Mouse (Mus musculus) splenic B cell, adult 2 months (primary cell): Measurements from ENCODE around the gene Slc41a3.
A peak's percentile ranks its signal among the peaks of the same experiment; 100 is the strongest.

ENCODE experiments used
- DNase-seq: peaks from one replicate; pipeline ENCODE4 v3.0.0-alpha.2; 2011; ENCODE audit warnings: low read depth, low spot score
- H3K27me3 ChIP-seq: 2 replicates; pipeline ENCODE4 v1.6.1; 2012; ENCODE audit warnings: mild to moderate bottlenecking, low read length, moderate library complexity, mixed read lengths; ENCODE audit not compliant: control insufficient read depth, poor library complexity, insufficient read depth, severe bottlenecking
- H3K36me3 ChIP-seq: 2 replicates; pipeline ENCODE4 v1.6.1; 2012; ENCODE audit warnings: mild to moderate bottlenecking, low read length, moderate library complexity, mixed read lengths; ENCODE audit not compliant: control insufficient read depth, poor library complexity, insufficient read depth, severe bottlenecking

Gene Slc41a3

GRCm38 (mm10) chr6:90607196-90607595 is 2.7 kb downstream of the Slc41a3 start:
- DNase-seq = peak; percentile 85
- Histone ChIP-seq H3K36me3 (no peaks in the 10 kb centered on the region), H3K27me3 (no peaks in the 10 kb centered on the region)

GRCm38 (mm10) chr6:90608186-90608585 is 3.7 kb downstream of the Slc41a3 start:
- Histone ChIP-seq H3K27me3 (no peaks in the 10 kb centered on the region), H3K36me3 (no peaks in the 10 kb centered on the region)
- DNase-seq = no peak

- H3K36me3 ChIP-seq = no peaks in the 10 kb centered on the region
- DNase-seq = no peak
- H3K27me3 ChIP-seq = no peaks in the 10 kb centered on the region
Measured at GRCm38 (mm10) chr6:90610248-90610647, 5.7 kb downstream of the Slc41a3 start.

- no peak for DNase-seq
- H3K36me3 ChIP-seq = no peaks in the 10 kb centered on the region
Measured at GRCm38 (mm10) chr6:90613277-90613676, 8.8 kb downstream of the Slc41a3 start.

GRCm38 (mm10) chr6:90615362-90615761 is 10.8 kb downstream of the Slc41a3 start:
- no peak for DNase-seq
- no peaks in the 10 kb centered on the region for H3K27me3 ChIP-seq
- no peaks in the 10 kb centered on the region for H3K36me3 ChIP-seq

More at GRCm38 (mm10) chr6:90613277-90613676, 8.8 kb downstream of the Slc41a3 start:
- H3K27me3 ChIP-seq = no peaks in the 10 kb centered on the region

- no peak for DNase-seq
- Histone ChIP-seq H3K27me3 (no peaks in the 10 kb centered on the region), H3K36me3 (no peaks in the 10 kb centered on the region)
Measured at GRCm38 (mm10) chr6:90615991-90616390, 11.5 kb downstream of the Slc41a3 start.

GRCm38 (mm10) chr6:90616481-90616880 is 12.0 kb downstream of the Slc41a3 start:
- H3K36me3 ChIP-seq = no peaks in the 10 kb centered on the region
- no peak for DNase-seq

GRCm38 (mm10) chr6:90618274-90618673 is 13.7 kb downstream of the Slc41a3 start:
- no peaks in the 10 kb centered on the region for H3K36me3 ChIP-seq
- DNase-seq = no peak

More at GRCm38 (mm10) chr6:90616481-90616880, 12.0 kb downstream of the Slc41a3 start:
- no peaks in the 10 kb centered on the region for H3K27me3 ChIP-seq

GRCm38 (mm10) chr6:90618821-90619636 is 14.5 kb downstream of the Slc41a3 start:
- Histone ChIP-seq H3K36me3 (no peaks in the 10 kb centered on the region), H3K27me3 (no peaks in the 10 kb centered on the region)
- DNase-seq = no peak

More at GRCm38 (mm10) chr6:90618274-90618673, 13.7 kb downstream of the Slc41a3 start:
- no peaks in the 10 kb centered on the region for H3K27me3 ChIP-seq

- no peak for DNase-seq
- Histone ChIP-seq H3K36me3 (no peaks in the 10 kb centered on the region), H3K27me3 (no peaks in the 10 kb centered on the region)
Measured at GRCm38 (mm10) chr6:90619936-90620335, 15.4 kb downstream of the Slc41a3 start.

- Histone ChIP-seq H3K27me3 (no peaks in the 10 kb centered on the region), H3K36me3 (no peaks in the 10 kb centered on the region)
- no peak for DNase-seq
Measured at GRCm38 (mm10) chr6:90620791-90621583, 16.5 kb downstream of the Slc41a3 start.

GRCm38 (mm10) chr6:90621584-90621890 is 17.0 kb downstream of the Slc41a3 start:
- DNase-seq = no peak
- no peaks in the 10 kb centered on the region for H3K36me3 ChIP-seq
- H3K27me3 ChIP-seq = no peaks in the 10 kb centered on the region

GRCm38 (mm10) chr6:90622758-90623455 is 18.4 kb downstream of the Slc41a3 start:
- H3K27me3 ChIP-seq = no peaks in the 10 kb centered on the region
- DNase-seq = no peak
- H3K36me3 ChIP-seq = no peaks in the 10 kb centered on the region

- no peak for DNase-seq
- no peaks in the 10 kb centered on the region for H3K27me3 ChIP-seq
- no peaks in the 10 kb centered on the region for H3K36me3 ChIP-seq
Measured at GRCm38 (mm10) chr6:90623456-90623836, 18.9 kb downstream of the Slc41a3 start.

- no peak for DNase-seq
- no peaks in the 10 kb centered on the region for H3K36me3 ChIP-seq
- H3K27me3 ChIP-seq = no peaks in the 10 kb centered on the region
Measured at GRCm38 (mm10) chr6:90624184-90624583, 19.7 kb downstream of the Slc41a3 start.
